Mouse (Mus musculus) regulatory T cell (primary cell): ENCODE measurements at regions not wholly inside any gene's neighbourhood (a gene's known extent, or its start where the extent isn't known, plus 50 kb on each side); places are given as distances from the start of the nearest gene placed in this dataset.

Source experiments
- in situ Hi-C: fragments of 300-600 bp; cut with MboI, MseI; formaldehyde crosslinking; loops from one replicate; pipeline ENCODE4 v1.15.1; 2025; ENCODE audit warnings: high pct_unique_total_duplicates

DNA sequence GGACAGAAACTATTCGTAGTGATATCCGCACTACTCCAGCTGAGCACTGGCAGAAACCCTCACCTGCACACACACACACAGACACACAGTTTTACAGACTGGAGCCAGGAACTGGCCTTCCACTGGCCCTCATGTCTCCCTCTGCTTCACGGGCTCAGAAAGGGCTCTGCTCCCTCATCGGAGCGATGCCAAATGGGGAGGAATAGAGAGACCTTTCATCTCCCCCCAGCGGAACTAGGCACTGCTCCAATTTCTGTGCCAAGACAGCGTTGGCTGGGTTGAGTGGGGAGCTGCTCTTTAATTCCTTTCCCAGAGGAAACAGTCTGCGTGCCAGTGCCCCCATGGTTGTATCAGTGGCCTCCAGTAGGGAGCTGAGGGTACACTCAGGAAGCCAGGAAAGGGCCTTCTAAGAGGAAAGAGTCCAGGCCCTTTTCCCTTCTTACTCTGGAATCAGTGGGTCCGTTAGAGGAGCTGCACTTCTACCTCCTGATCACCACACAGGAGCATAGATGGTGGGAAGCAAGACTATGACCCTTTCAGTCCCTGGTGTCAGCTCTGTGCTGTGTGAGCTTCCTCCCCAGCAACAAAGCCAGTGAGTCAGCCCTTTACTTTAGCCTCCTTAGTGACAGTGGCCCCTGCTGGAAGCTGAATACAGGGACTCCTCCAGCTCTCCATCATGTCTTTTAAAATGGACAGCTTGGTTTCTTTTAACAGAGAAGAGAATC, 452.7 kb downstream of the Rps24 start:
- in situ Hi-C loops: no loop called here

- in situ Hi-C loops: no loop called here
Measured at GRCm38 (mm10) chr14:24945716-24946115, 458.8 kb downstream of the Rps24 start.

GRCm38 (mm10) chr14:24947084-24947483, 460.2 kb downstream of the Rps24 start:
- in situ Hi-C loops: no loop called here

- in situ Hi-C loops: loop anchor here (5.0 kb wide), 1 partner anchor 519 kb away; no protein-coding TSS in a partner anchor
Measured at GRCm38 (mm10) chr14:24955891-24956410, 469.0 kb downstream of the Rps24 start.

DNA sequence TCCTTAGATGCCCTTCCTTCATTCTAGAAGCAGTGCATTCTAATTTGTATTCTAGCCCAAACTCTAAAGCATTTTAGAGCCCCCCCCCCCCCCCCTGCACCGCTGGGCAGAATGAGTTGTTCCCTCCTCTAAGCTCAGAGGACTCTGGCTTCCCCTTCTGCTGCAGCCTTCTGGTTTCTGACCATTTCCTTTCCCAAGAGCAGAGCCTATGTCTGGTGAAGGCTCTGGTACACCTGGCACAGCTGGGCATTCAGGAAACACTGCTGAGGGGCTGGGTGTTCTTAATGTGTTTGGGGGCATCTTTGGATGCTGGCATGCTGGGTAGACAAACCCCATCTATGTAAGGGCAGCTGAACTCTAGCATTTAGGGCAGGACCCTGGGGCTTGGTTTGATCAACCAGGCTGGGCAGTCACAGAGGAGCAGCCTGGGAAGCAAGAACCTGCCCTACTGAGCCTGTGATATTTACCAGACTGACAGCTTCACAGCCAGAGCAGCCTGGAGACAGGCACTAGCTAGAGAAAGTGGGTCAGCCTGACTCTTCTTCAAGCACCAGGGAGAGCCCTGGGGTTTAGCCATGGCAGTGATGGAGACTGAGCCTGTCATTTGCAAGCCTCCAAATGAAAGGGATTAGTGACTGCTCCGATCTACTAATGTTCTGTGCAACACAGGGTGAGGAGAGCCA, 469.7 kb downstream of the Rps24 start:
- in situ Hi-C loops: loop anchor here (5.0 kb wide), 1 partner anchor 519 kb away; no protein-coding TSS in a partner anchor

DNA sequence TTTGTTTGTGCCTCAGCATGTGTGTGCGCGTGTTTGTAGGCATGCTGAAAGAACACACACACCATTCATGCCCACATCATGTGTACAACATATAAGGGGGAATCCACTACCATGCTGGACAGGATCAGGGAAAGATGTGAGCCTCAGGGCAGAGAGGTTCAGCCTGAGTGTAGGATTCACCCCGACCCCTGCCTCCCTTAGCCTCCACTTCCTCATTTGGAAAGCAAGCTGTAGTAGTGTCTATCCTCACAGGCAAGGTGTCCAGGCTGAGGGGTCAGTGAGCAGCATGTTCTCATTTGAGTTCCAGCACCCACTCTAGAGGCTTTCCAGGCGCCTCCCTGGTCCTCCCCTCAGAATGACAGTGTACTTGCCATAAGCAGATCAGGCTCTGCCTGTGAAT, 470.5 kb downstream of the Rps24 start:
- in situ Hi-C loops: loop anchor here (5.0 kb wide), 1 partner anchor 520 kb away; no protein-coding TSS in a partner anchor

GRCm38 (mm10) chr14:24958821-24959220, 471.9 kb downstream of the Rps24 start:
- in situ Hi-C loops: loop anchor here (5.0 kb wide), 1 partner anchor 522 kb away; no protein-coding TSS in a partner anchor

GRCm38 (mm10) chr14:24959401-24959800, 472.5 kb downstream of the Rps24 start:
- in situ Hi-C loops: loop anchor here (5.0 kb wide), 1 partner anchor 522 kb away; no protein-coding TSS in a partner anchor

DNA sequence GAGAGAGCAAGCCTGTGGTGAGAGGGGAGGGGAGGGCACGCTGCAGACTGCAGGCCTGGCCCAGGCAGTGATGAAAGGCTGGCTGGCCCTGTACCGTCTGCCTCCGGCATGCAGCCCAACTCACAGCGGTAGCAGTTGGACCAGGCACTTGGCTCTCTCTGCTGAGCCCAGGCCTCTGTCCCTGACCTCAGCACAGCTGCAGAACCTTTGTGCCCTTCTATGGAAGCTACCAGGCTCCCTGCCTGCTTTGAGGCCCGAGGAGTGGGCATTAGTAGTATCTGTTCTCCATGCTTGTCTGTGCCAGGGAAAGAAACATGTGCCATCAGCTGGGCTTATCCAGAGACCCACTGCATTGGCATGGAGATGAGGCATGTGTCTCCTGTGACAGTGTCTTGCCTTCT, 473.2 kb downstream of the Rps24 start:
- in situ Hi-C loops: no loop called here

- in situ Hi-C loops: no loop called here
Measured at GRCm38 (mm10) chr14:24960875-24961274, 473.9 kb downstream of the Rps24 start.

DNA sequence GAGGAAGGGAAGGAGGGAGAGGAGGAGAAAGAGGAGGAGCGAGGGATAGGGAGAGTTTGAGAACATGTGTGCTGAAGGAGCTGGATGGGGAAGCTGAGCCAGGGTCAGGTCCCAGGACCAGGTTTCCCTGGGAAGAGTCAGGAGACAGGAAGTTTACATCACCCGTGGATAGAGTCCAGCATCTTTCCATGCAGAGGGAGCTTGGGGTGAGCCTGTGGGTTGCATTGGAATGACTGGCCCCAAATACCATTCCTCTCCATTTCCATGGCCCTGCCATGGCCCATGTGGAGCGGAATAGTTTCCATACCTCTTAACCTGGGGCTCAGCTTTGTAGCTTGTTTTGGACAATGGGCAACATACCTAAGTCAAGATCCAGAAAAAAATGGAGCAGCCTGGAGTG, 474.8 kb downstream of the Rps24 start:
- in situ Hi-C loops: no loop called here

DNA sequence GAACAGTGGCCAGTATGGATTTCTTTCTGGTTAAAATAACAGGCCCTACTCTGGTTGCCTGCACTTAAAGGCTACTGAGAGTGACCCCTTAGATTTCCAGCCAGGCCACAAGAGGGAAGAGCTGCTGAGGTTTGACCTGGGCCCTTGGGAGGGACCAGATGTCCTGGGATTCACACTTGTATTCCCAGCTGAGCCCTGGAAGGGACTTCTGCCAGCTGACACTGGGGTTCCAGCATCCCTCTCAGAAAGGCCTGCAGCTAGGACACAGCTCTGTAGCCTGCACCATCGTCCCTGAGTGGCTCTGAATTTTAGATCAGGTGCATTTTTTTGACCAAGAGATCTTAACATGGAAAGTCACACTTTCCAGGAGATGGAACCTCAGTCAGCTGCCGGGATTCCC, 482.7 kb downstream of the Rps24 start:
- in situ Hi-C loops: no loop called here

DNA sequence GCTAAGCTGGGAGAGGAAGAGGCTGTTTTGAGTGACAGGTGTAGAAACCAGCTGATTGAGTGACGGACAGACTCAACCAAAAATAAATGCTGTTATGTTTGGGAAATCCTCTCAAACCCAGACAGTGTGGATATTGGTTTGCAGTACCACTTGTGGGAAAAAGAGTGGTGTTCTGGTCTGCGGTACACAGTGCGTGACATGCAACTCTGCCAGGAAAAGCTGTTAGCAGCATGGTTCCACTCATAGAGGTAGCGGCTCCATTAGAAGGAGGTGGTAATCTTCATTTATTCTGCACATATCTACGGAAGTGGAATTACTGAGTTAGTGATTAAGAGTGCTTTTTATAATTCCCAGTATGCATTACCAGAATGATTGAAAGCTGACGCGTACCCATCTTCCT, 485.4 kb downstream of the Rps24 start:
- in situ Hi-C loops: no loop called here

- in situ Hi-C loops: no loop called here
Measured at GRCm38 (mm10) chr14:24973039-24973438, 485.9 kb upstream of the Zmiz1 start.

DNA sequence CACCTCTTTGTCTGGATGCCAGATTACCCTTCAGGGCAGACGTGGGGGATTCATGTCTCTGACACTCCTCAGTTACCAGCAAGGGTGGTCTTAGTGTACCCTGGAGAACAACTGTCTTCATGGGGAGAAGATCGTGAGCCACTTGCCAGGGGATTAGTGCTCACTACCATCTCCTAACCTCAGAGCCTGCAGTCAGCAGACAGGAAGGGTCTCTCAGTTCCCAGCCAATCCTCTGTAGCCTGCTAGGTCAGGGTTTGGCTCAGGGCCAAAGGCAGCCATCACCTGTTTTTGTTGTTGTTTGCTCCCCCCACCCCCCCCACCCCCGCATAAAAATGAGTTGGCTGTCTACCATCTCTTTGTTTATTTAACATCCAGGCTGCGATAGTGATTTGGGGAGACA, 485.4 kb upstream of the Zmiz1 start:
- in situ Hi-C loops: no loop called here

- in situ Hi-C loops: no loop called here
Measured at GRCm38 (mm10) chr14:24982489-24982888, 476.5 kb upstream of the Zmiz1 start.

DNA sequence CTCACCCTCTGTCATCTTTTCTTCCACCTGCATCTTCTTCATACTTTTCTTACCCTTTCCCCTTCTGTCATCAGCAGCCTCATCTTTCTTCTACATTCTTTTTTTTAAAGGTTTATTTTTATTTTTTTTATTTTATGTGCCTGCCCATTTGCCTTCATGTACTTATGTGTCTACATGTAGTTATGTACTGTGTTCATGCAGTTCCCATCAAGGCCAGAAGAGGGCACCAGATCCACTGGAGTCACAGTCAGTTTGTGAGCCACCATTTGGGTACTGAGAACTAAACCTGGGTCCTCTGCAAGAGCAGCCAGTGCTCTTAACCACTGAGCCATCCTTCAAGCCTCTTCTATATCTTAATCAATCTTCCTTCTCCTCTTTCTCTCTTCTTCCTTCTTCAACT, 475.7 kb upstream of the Zmiz1 start:
- in situ Hi-C loops: no loop called here

- in situ Hi-C loops: loop anchor here (5.0 kb wide), 1 partner anchor 576 kb away; no protein-coding TSS in a partner anchor
Measured at GRCm38 (mm10) chr14:24985806-24986359, 473.1 kb upstream of the Zmiz1 start.

- in situ Hi-C loops: loop anchor here (5.0 kb wide), 1 partner anchor 576 kb away; no protein-coding TSS in a partner anchor
Measured at GRCm38 (mm10) chr14:24986404-24986803, 472.6 kb upstream of the Zmiz1 start.

DNA sequence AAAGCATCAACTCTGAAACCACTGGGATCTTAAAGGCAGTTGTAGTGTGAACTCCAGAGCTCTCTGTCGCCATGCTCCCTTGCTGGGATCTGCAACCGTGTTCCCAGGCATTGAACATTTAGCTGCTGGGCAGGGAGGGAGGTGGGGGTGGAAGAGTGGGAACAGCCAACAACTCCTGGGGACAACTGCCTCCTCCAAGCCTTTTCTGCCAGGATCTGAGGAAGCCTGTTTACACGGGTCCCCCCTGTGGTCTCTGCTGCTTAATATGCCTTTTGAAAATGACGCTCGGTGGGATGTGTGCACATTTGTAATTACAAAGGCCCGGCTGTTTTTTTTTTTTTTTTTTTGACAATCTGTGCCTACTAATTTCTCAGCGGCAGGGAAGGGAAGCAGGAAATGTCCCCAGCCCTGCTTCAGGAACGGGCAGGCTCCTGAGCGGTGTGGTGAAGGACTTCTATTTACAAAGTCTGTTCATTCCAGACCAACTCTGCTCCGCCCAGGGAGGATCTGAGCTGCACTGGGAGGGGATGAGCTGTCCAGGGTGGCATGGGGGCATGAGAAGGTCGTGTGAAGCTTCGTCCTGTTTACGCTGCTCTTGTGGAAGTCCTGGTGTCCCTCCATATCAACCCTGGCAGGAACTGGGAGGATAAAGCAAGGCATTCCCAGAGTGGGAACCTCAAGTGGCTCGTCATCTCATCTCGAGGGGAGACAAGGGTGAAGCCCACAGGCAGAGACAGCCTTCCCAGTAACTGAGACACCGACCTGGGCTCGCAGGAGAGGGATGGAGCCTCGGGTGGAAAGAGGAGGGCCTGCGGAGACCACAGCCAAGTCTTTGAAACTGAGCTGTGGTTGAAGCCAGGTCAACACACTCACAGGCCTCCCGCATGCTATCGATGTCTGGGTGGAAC, 465.0 kb upstream of the Zmiz1 start:
- in situ Hi-C loops: no loop called here

GRCm38 (mm10) chr14:24995226-24995625, 463.8 kb upstream of the Zmiz1 start:
- in situ Hi-C loops: no loop called here
